Mouse (Mus musculus): Measurements from ENCODE around the gene Osbpl2. TPM values are rescaled to one million over a fixed set of nuclear protein-coding genes. Genes with fewer than 3 reads are reported as not detected.

The Osbpl2 gene
- polyA plus RNA-seq, 1 experiment from 2014 or later, result 30.9 TPM

- no peak for TF ChIP-seq CTCF (IDR thresholded peaks at IDR 0.05; ENCODE audit: low read depth)
- Histone ChIP-seq H3K36me3 (ENCODE audit: insufficient read depth) (0 out of 2 replicates have a peak, but pooled peaks cover 4% of the 10 kb centered on the region), H3K4me2 (no peak overlapping the region)
Observed at GRCm38 (mm10) chr2:180127675-180128074, 8.6 kb downstream of the Osbpl2 start.

GRCm38 (mm10) chr2:180133231-180133630 is 14.1 kb downstream of the Osbpl2 start:
- DNase-seq (no peak), ATAC-seq (ENCODE audit: insufficient read depth) (no peak)
- Histone ChIP-seq H3K27me3 (ENCODE audit: insufficient read depth, low read length) (no peaks in the 10 kb centered on the region), H3K4me2 (no peak overlapping the region), H3K27ac (ENCODE audit: low read depth) (no peak overlapping the region), H3K36me3 (ENCODE audit: insufficient read depth) (0 out of 2 replicates have a peak, but pooled peaks cover 8% of the 10 kb centered on the region), H3K4me3 (ENCODE audit: low read depth, low read length) (no peak overlapping the region), H3K9ac (no peak overlapping the region), H3K4me1 (ENCODE audit: insufficient read depth) (no peaks in the 10 kb centered on the region), H3K9me3 (ENCODE audit: low read depth, low read length) (no peaks in the 10 kb centered on the region)
- TF ChIP-seq CTCF (IDR thresholded peaks at IDR 0.05; ENCODE audit: low read depth), result no peak
- 88% methylated on average over 4 of the region's 4 CpGs for WGBS

More at GRCm38 (mm10) chr2:180127675-180128074, 8.6 kb downstream of the Osbpl2 start:
- no peak overlapping the region for H3K4me3 ChIP-seq (ENCODE audit: low read depth, low read length)
- ATAC-seq (ENCODE audit: insufficient read depth) (no peak), DNase-seq (no peak)
- no peak overlapping the region for H3K27ac ChIP-seq (ENCODE audit: low read depth)
- no peaks in the 10 kb centered on the region for H3K9me3 ChIP-seq (ENCODE audit: low read depth, low read length)
- no peaks in the 10 kb centered on the region for H3K4me1 ChIP-seq (ENCODE audit: insufficient read depth)
- no peaks in the 10 kb centered on the region for H3K27me3 ChIP-seq (ENCODE audit: insufficient read depth, low read length)
- 69% methylated on average over 1 of the region's 1 CpGs for WGBS
- H3K9ac ChIP-seq, result no peak overlapping the region

- ATAC-seq (ENCODE audit: insufficient read depth) (no peak), DNase-seq (no peak)
- H3K36me3 ChIP-seq (ENCODE audit: insufficient read depth), result peaks cover 14% of the 10 kb centered on the region; the same call in 1 of the 2 replicates
- no peak for TF ChIP-seq CTCF (IDR thresholded peaks at IDR 0.05; ENCODE audit: low read depth)
- H3K27me3 ChIP-seq (ENCODE audit: insufficient read depth, low read length), result no peaks in the 10 kb centered on the region
- H3K9ac ChIP-seq, result no peak overlapping the region
- H3K9me3 ChIP-seq (ENCODE audit: low read depth, low read length), result no peaks in the 10 kb centered on the region
- WGBS, result 76% methylated on average over 3 of the region's 3 CpGs
- H3K4me3 ChIP-seq (ENCODE audit: low read depth, low read length), result no peak overlapping the region
- H3K4me1 ChIP-seq (ENCODE audit: insufficient read depth), result no peaks in the 10 kb centered on the region
- H3K4me2 ChIP-seq, result no peak overlapping the region
- no peak overlapping the region for H3K27ac ChIP-seq (ENCODE audit: low read depth)
Observed at GRCm38 (mm10) chr2:180133911-180134310, 14.8 kb downstream of the Osbpl2 start.

GRCm38 (mm10) chr2:180135414-180135813 is 16.3 kb downstream of the Osbpl2 start:
- Histone ChIP-seq H3K27ac (ENCODE audit: low read depth) (no peak overlapping the region), H3K4me3 (ENCODE audit: low read depth, low read length) (no peak overlapping the region), H3K4me1 (ENCODE audit: insufficient read depth) (no peaks in the 10 kb centered on the region), H3K9ac (no peak overlapping the region), H3K4me2 (no peak overlapping the region), H3K27me3 (ENCODE audit: insufficient read depth, low read length) (no peaks in the 10 kb centered on the region), H3K36me3 (ENCODE audit: insufficient read depth) (peaks cover 14% of the 10 kb centered on the region; the same call in 1 of the 2 replicates), H3K9me3 (ENCODE audit: low read depth, low read length) (no peaks in the 10 kb centered on the region)
- TF ChIP-seq CTCF (IDR thresholded peaks at IDR 0.05; ENCODE audit: low read depth), result no peak
- ATAC-seq (ENCODE audit: insufficient read depth) (no peak), DNase-seq (no peak)
- 69% methylated on average over 5 of the region's 5 CpGs for WGBS

GRCm38 (mm10) chr2:180146091-180146490 is 27.0 kb downstream of the Osbpl2 start:
- 78% methylated on average over 2 of the region's 2 CpGs for WGBS
- peaks cover 44% of the 10 kb centered on the region for H3K36me3 ChIP-seq (ENCODE audit: insufficient read depth)
- H3K4me3 ChIP-seq (ENCODE audit: low read depth, low read length), result no peak overlapping the region
- no peak overlapping the region for H3K4me2 ChIP-seq
- H3K27me3 ChIP-seq (ENCODE audit: insufficient read depth, low read length), result no peaks in the 10 kb centered on the region
- H3K9me3 ChIP-seq (ENCODE audit: low read depth, low read length), result no peaks in the 10 kb centered on the region
- ATAC-seq (ENCODE audit: insufficient read depth), result no peak
- no peak overlapping the region for H3K27ac ChIP-seq (ENCODE audit: low read depth)
- no peaks in the 10 kb centered on the region for H3K4me1 ChIP-seq (ENCODE audit: insufficient read depth)
- no peak overlapping the region for H3K9ac ChIP-seq
- no peak for DNase-seq
- no peak for TF ChIP-seq CTCF (IDR thresholded peaks at IDR 0.05; ENCODE audit: low read depth)

- H3K9ac ChIP-seq, result no peak overlapping the region
- no peak overlapping the region for H3K27ac ChIP-seq (ENCODE audit: low read depth)
- H3K36me3 ChIP-seq (ENCODE audit: insufficient read depth), result peaks cover 55% of the 10 kb centered on the region
- H3K4me1 ChIP-seq (ENCODE audit: insufficient read depth), result no peaks in the 10 kb centered on the region
- TF ChIP-seq CTCF (IDR thresholded peaks at IDR 0.05; ENCODE audit: low read depth), result no peak
- no peaks in the 10 kb centered on the region for H3K27me3 ChIP-seq (ENCODE audit: insufficient read depth, low read length)
- H3K9me3 ChIP-seq (ENCODE audit: low read depth, low read length), result no peaks in the 10 kb centered on the region
- no peak for DNase-seq
- WGBS, result 86% methylated on average over 6 of the region's 6 CpGs
- H3K4me2 ChIP-seq, result no peak overlapping the region
- ATAC-seq (ENCODE audit: insufficient read depth), result no peak
- H3K4me3 ChIP-seq (ENCODE audit: low read depth, low read length), result no peak overlapping the region
Observed at GRCm38 (mm10) chr2:180147379-180147778, 28.3 kb downstream of the Osbpl2 start.

- no peak overlapping the region for H3K27ac ChIP-seq (ENCODE audit: low read depth)
- DNase-seq, result no peak
- H3K9me3 ChIP-seq (ENCODE audit: low read depth, low read length), result no peaks in the 10 kb centered on the region
- peaks cover 59% of the 10 kb centered on the region for H3K36me3 ChIP-seq (ENCODE audit: insufficient read depth)
- H3K9ac ChIP-seq, result no peak overlapping the region
- no peaks in the 10 kb centered on the region for H3K27me3 ChIP-seq (ENCODE audit: insufficient read depth, low read length)
- H3K4me2 ChIP-seq, result no peak overlapping the region
- ATAC-seq (ENCODE audit: insufficient read depth), result no peak
- TF ChIP-seq CTCF (IDR thresholded peaks at IDR 0.05; ENCODE audit: low read depth), result no peak
- H3K4me1 ChIP-seq (ENCODE audit: insufficient read depth), result no peaks in the 10 kb centered on the region
- H3K4me3 ChIP-seq (ENCODE audit: low read depth, low read length), result no peak overlapping the region
- 82% methylated on average over 9 of the region's 9 CpGs for WGBS
Observed at GRCm38 (mm10) chr2:180148551-180148950, 29.4 kb downstream of the Osbpl2 start.

- ATAC-seq (ENCODE audit: insufficient read depth), result no peak
- WGBS, result 66% methylated on average over 3 of the region's 3 CpGs
- Histone ChIP-seq H3K36me3 (ENCODE audit: insufficient read depth) (peaks cover 72% of the 10 kb centered on the region), H3K4me3 (ENCODE audit: low read depth, low read length) (no peak overlapping the region), H3K9ac (no peak overlapping the region), H3K4me2 (no peak overlapping the region), H3K27ac (ENCODE audit: low read depth) (no peak overlapping the region), H3K27me3 (ENCODE audit: insufficient read depth, low read length) (no peaks in the 10 kb centered on the region), H3K9me3 (ENCODE audit: low read depth, low read length) (no peaks in the 10 kb centered on the region), H3K4me1 (ENCODE audit: insufficient read depth) (no peaks in the 10 kb centered on the region)
- no peak for TF ChIP-seq CTCF (IDR thresholded peaks at IDR 0.05; ENCODE audit: low read depth)
- DNase-seq, result peak; percentile 5
Observed at GRCm38 (mm10) chr2:180154796-180155195, 35.7 kb downstream of the Osbpl2 start.
